Mouse (Mus musculus) yolk sac, embryonic 10.5 days (tissue): ENCODE measurements around the gene Trim40.

Experiments
- DNase-seq: peaks from one replicate; pipeline ENCODE4 v3.0.0-alpha.2; 2017; ENCODE audit warnings: low spot score

Trim40 gene

GRCm38 (mm10) chr17:36890073-36890903, at the start of gene Trim40:
Gene Trim40, minus strand, starts transcription at chr17:36890123.
- DNase-seq, result no peak

- no peak for DNase-seq
These were observed 48.1 kb upstream of the Trim40 start for GRCm38 (mm10) chr17:36938056-36938455.

- DNase-seq, result no peak
These were observed 41.9 kb upstream of the Trim40 start for GRCm38 (mm10) chr17:36931806-36932205.

GRCm38 (mm10) chr17:36931130-36931529, 41.2 kb upstream of the Trim40 start:
- no peak for DNase-seq

- no peak for DNase-seq
These were observed 40.3 kb upstream of the Trim40 start for GRCm38 (mm10) chr17:36930233-36930632.

GRCm38 (mm10) chr17:36929236-36929932, 39.5 kb upstream of the Trim40 start:
- DNase-seq, result no peak

- DNase-seq, result no peak
These were observed 37.7 kb upstream of the Trim40 start for GRCm38 (mm10) chr17:36927496-36928120.

GRCm38 (mm10) chr17:36923491-36923890, 33.6 kb upstream of the Trim40 start:
- DNase-seq, result no peak

GRCm38 (mm10) chr17:36922715-36923114, 32.8 kb upstream of the Trim40 start:
- DNase-seq, result peak; percentile 20

- no peak for DNase-seq
These were observed 30.3 kb upstream of the Trim40 start for GRCm38 (mm10) chr17:36920239-36920638.

- DNase-seq, result peak; percentile 35
These were observed 25.2 kb upstream of the Trim40 start for GRCm38 (mm10) chr17:36915076-36915475.

GRCm38 (mm10) chr17:36914108-36914507, 24.2 kb upstream of the Trim40 start:
- peak; percentile 53 for DNase-seq

- no peak for DNase-seq
These were observed 22.1 kb upstream of the Trim40 start for GRCm38 (mm10) chr17:36912031-36912430.

- no peak for DNase-seq
These were observed 19.9 kb upstream of the Trim40 start for GRCm38 (mm10) chr17:36909802-36910201.

- DNase-seq, result no peak
These were observed 18.3 kb upstream of the Trim40 start for GRCm38 (mm10) chr17:36908235-36908634.

- DNase-seq, result no peak
These were observed 13.7 kb upstream of the Trim40 start for GRCm38 (mm10) chr17:36903651-36904050.

GRCm38 (mm10) chr17:36900691-36901090, 10.8 kb upstream of the Trim40 start:
- no peak for DNase-seq

- DNase-seq, result no peak
These were observed 10.1 kb upstream of the Trim40 start for GRCm38 (mm10) chr17:36900001-36900400.

GRCm38 (mm10) chr17:36899376-36899775, 9.5 kb upstream of the Trim40 start:
- no peak for DNase-seq

- DNase-seq, result peak; percentile 59
These were observed 7.8 kb upstream of the Trim40 start, which contains the start of gene Trim31 for GRCm38 (mm10) chr17:36897552-36898205. Gene Trim31, plus strand, starts transcription at chr17:36898118.

GRCm38 (mm10) chr17:36897065-36897464, 7.1 kb upstream of the Trim40 start:
- no peak for DNase-seq

GRCm38 (mm10) chr17:36896583-36896982, 6.7 kb upstream of the Trim40 start:
- no peak for DNase-seq
